Mouse (Mus musculus): ENCODE data around the gene Copg1.

GRCm38 (mm10) chr6:87857071-87857470, 30.5 kb upstream of the Copg1 start:
- TF ChIP-seq GATA1 (IDR thresholded peaks at IDR 0.05; ENCODE audit: borderline replicate concordance, low read length) = no peak
- TF ChIP-seq FLI1 (IDR thresholded peaks at IDR 0.05; ENCODE audit: low read length) = no peak

Data from megakaryocyte, embryonic 14.5 days (primary cell).